Mouse (Mus musculus) lung, embryonic 14.5 days (tissue): ENCODE data around the gene Tmem235. TPM values are rescaled to one million over a fixed set of nuclear protein-coding genes. Genes with fewer than 3 reads are reported as not detected.

Source experiments
- ATAC-seq: fragments of 200-750 bp; cut with Nextera tagmentation; 2 replicates; pipeline ENCODE4 v1.8.0; 2017; ENCODE audit warnings: mild to moderate bottlenecking, moderate TSS enrichment, moderate library complexity; ENCODE audit not compliant: insufficient read depth
- DNase-seq: peaks from one replicate; pipeline ENCODE4 v3.0.0-alpha.2; 2015
- H3K27ac ChIP-seq: fragments of 300-500 bp; sonication (generic); 2 replicates; pipeline ENCODE4 v1.5.1; 2014; ENCODE audit warnings: low read depth, mild to moderate bottlenecking, moderate library complexity
- H3K27me3 ChIP-seq: fragments of 300-500 bp; sonication (generic); 2 replicates; pipeline ENCODE4 v1.6.1; 2014; ENCODE audit warnings: low read length, control low read depth; ENCODE audit not compliant: insufficient read depth
- H3K36me3 ChIP-seq: fragments of 300-500 bp; sonication (generic); 2 replicates; pipeline ENCODE4 v1.6.1; 2014; ENCODE audit warnings: control low read depth; ENCODE audit not compliant: insufficient read depth
- H3K4me1 ChIP-seq: fragments of 300-500 bp; sonication (generic); 2 replicates; pipeline ENCODE4 v1.6.1; 2014; ENCODE audit warnings: antibody characterized with exemption, control low read depth; ENCODE audit not compliant: insufficient read depth
- H3K4me2 ChIP-seq: fragments of 300-500 bp; sonication (generic); 2 replicates; pipeline ENCODE4 v1.6.1; 2014; ENCODE audit warnings: mild to moderate bottlenecking
- H3K4me3 ChIP-seq: fragments of 300-500 bp; sonication (generic); 2 replicates; pipeline ENCODE4 v1.5.1; 2014; ENCODE audit warnings: low read depth, low read length
- H3K9ac ChIP-seq: fragments of 300-500 bp; sonication (generic); 2 replicates; pipeline ENCODE4 v1.6.1; 2014
- H3K9me3 ChIP-seq: fragments of 300-500 bp; sonication (generic); 2 replicates; pipeline ENCODE4 v1.6.1; 2016; ENCODE audit warnings: low read depth, low read length, control low read depth
- CTCF ChIP-seq: IDR thresholded peaks from 2 replicates; pipeline ENCODE4 v1.5.1; 2016; ENCODE audit warnings: antibody characterized with exemption, low read depth
- WGBS: fragments of 180-500 bp; shearing (Covaris S2); extraction: QIAGEN DNeasy Blood & Tissue Kit; methylation state at CpG from one replicate; pipeline ENCODE4 v1.1.7; 2014; 5-methylcytosine and 5-hydroxymethylcytosine counted together
- polyA plus RNA-seq: library from polyadenylated mRNA; unstranded; fragments of >200 nt; fragmentation: Nextera tagmentation; extraction: Ambion mirVana; gene quantifications from 2 replicates; pipeline ENCODE4 v1.2.1, GENCODE M21; 2014

The Tmem235 gene
- polyA plus RNA-seq, 1 experiment from 2014 or later = not detected

GRCm38 (mm10) chr11:117826916-117827315 lies 33.6 kb upstream of the Tmem235 start:
- H3K9ac ChIP-seq = no peak overlapping the region; the same call in 1 of the 2 replicates
- no peaks in the 10 kb centered on the region for H3K27me3 ChIP-seq
- DNase-seq = no peak
- H3K36me3 ChIP-seq = peaks cover 16% of the 10 kb centered on the region
- no peak for TF ChIP-seq CTCF
- peaks cover 40% of the 10 kb centered on the region for H3K4me1 ChIP-seq
- 41% methylated on average over 8 of the region's 8 CpGs for WGBS
- peak overlapping the region; percentile 82 for H3K4me2 ChIP-seq
- peak overlapping the region; percentile 89; the same call in 1 of the 2 replicates for H3K27ac ChIP-seq
- H3K4me3 ChIP-seq = no peak overlapping the region; the same call in 1 of the 2 replicates
- H3K9me3 ChIP-seq = no peaks in the 10 kb centered on the region
- no peak for ATAC-seq

- DNase-seq = peak; percentile 27
- H3K36me3 ChIP-seq = peaks cover 12% of the 10 kb centered on the region
- H3K4me2 ChIP-seq = no peak overlapping the region
- 36% methylated on average over 3 of the region's 3 CpGs for WGBS
- peaks cover 40% of the 10 kb centered on the region for H3K4me1 ChIP-seq
- H3K27me3 ChIP-seq = no peaks in the 10 kb centered on the region
- TF ChIP-seq CTCF = no peak
- no peak for ATAC-seq
- H3K9me3 ChIP-seq = no peaks in the 10 kb centered on the region
- no peak overlapping the region for H3K9ac ChIP-seq
- no peak overlapping the region for H3K27ac ChIP-seq
- H3K4me3 ChIP-seq = no peak overlapping the region
Observed at GRCm38 (mm10) chr11:117827386-117827785, 33.2 kb upstream of the Tmem235 start.

DNA sequence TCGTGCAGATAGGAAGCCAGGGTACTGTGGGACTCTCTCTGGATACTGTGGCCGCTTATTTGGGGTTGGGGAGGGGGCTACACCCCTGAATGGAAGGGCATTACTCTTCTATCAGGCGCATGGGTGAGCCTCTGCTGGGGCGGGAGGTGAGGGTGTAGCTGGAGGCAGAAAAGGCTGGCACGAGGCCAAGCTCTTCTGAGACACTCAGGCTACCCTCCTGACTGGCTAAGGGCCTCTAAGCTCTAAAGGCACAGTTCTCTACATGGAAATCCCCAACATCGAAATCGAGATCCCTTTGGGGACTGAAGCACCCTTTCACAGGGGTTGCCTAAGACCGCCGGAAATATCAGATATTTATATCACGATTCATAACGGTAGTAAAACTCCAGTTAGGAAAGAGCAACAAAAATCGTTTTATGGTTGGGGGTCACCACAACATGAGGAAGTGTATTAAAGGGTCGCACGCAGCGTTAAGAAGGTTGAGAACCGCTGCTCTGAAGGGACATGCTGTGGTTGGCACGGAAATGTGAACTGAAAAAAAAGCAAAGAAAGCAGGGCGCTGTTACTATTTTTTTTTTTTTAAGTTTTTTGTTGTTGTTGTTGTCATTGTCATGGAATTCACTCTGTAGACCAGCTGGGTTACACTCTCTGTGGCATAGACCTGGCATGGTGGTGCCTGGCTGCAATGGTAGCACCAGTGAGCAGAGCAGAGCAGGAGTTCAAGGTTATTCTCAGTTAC lies 32.2 kb upstream of the Tmem235 start:
- Histone ChIP-seq H3K4me2 (peak overlapping the region; percentile 13; the same call in 1 of the 2 replicates), H3K4me3 (no peak overlapping the region), H3K27ac (peak overlapping the region; percentile 71; the same call in 1 of the 2 replicates), H3K4me1 (peaks cover 40% of the 10 kb centered on the region), H3K9ac (no peak overlapping the region), H3K27me3 (no peaks in the 10 kb centered on the region), H3K36me3 (peaks cover 2% of the 10 kb centered on the region), H3K9me3 (no peaks in the 10 kb centered on the region)
- 49% methylated on average over 18 of the region's 18 CpGs for WGBS
- DNase-seq (peak; percentile 83), ATAC-seq (no peak)
- no peak for TF ChIP-seq CTCF

GRCm38 (mm10) chr11:117828888-117829604 lies 31.5 kb upstream of the Tmem235 start:
- Histone ChIP-seq H3K27me3 (no peaks in the 10 kb centered on the region), H3K9ac (no peak overlapping the region), H3K4me1 (peaks cover 39% of the 10 kb centered on the region), H3K9me3 (no peaks in the 10 kb centered on the region), H3K4me3 (no peak overlapping the region), H3K36me3 (no peaks in the 10 kb centered on the region), H3K27ac (peak overlapping the region; percentile 71), H3K4me2 (no peak overlapping the region)
- WGBS = 31% methylated on average over 9 of the region's 9 CpGs
- TF ChIP-seq CTCF = no peak
- ATAC-seq = no peak
- DNase-seq = peak; percentile 73

DNA sequence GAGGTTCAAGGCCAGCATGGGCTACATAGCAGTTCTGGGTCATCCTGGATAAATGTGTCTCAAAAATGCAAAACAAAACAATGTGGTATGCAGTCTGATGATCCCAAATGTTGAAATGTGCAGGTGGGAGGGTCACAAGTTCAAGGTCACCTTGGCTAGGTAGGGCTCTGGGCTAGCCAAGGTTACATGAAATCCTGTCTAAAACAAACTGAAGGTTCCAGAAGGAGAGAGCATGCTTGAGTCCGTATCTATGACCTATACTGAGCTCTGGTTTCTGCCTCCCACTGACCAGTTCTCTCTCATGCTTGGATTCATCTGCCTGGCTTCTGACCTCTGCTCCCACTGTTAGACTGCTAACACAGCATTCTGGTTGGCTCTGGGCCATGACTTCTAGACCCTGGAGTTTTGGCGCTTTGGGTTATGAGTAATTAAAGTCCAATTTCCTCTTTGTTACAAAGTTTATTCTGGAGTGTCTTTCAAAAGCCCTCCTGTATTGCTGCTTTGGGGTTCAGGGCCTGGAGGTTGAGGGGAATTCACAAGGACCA lies 30.8 kb upstream of the Tmem235 start:
- H3K27me3 ChIP-seq = no peaks in the 10 kb centered on the region
- ATAC-seq (no peak), DNase-seq (peak; percentile 76)
- H3K36me3 ChIP-seq = no peaks in the 10 kb centered on the region
- H3K9ac ChIP-seq = no peak overlapping the region
- no peak overlapping the region for H3K4me2 ChIP-seq
- peaks cover 36% of the 10 kb centered on the region for H3K4me1 ChIP-seq
- TF ChIP-seq CTCF = no peak
- 49% methylated on average over 2 of the region's 2 CpGs for WGBS
- no peak overlapping the region for H3K4me3 ChIP-seq
- no peaks in the 10 kb centered on the region for H3K9me3 ChIP-seq
- peak overlapping the region; percentile 71 for H3K27ac ChIP-seq

GRCm38 (mm10) chr11:117830401-117830800 lies 30.2 kb upstream of the Tmem235 start:
- H3K4me3 ChIP-seq = no peak overlapping the region
- ATAC-seq (no peak), DNase-seq (peak; percentile 86)
- no peak overlapping the region for H3K9ac ChIP-seq
- H3K4me2 ChIP-seq = no peak overlapping the region
- no peak for TF ChIP-seq CTCF
- no peaks in the 10 kb centered on the region for H3K27me3 ChIP-seq
- H3K36me3 ChIP-seq = no peaks in the 10 kb centered on the region
- H3K27ac ChIP-seq = peak overlapping the region; percentile 71
- H3K4me1 ChIP-seq = peaks cover 36% of the 10 kb centered on the region
- WGBS = 52% methylated on average over 9 of the region's 9 CpGs
- H3K9me3 ChIP-seq = no peaks in the 10 kb centered on the region
